Mouse (Mus musculus) ovary, postnatal 10 days (tissue): ENCODE data around the gene Cep95.

Source experiments
- DNase-seq: peaks from one replicate; pipeline ENCODE4 v3.0.0; 2022; ENCODE audit warnings: low spot score

Gene Cep95

DNA sequence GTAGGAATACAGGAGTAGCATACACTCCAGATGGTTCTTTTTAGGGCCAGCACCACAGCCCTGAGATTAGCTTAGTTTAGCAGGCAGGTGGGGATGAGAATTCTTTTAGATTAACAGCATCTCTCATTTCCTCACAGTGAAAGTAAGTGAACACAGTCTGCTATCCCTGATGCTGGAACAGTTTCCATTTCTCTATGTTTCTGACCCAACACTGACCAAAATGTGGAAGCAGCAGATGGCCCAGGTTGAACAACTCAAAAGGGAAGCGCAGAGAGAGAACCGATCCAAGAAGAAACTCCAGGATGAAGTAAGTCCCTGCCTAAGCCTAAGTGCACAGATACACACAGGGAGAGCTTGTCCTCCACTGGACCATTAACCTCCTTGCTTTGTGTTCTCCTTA is 26.3 kb downstream of the Cep95 start:
- no peak for DNase-seq

DNA sequence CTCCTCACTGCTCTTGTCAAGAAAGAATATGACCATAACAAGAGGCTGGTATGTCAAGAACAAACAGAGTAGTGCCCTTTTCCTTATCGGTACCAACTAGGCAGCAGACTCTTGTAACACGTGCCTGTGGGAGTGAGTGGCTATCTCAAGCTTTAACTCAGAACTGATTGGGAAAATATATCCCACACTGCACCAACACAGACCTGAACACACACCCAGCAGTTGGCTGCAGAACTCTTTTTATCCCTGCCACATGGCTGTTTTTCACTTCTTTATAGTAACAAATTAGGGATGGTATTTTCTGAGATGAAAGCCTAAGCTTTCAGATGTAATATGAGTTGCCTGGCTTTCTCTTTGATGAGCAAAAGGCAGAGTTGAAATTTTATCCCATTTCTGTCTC is 26.7 kb downstream of the Cep95 start:
- no peak for DNase-seq

DNA sequence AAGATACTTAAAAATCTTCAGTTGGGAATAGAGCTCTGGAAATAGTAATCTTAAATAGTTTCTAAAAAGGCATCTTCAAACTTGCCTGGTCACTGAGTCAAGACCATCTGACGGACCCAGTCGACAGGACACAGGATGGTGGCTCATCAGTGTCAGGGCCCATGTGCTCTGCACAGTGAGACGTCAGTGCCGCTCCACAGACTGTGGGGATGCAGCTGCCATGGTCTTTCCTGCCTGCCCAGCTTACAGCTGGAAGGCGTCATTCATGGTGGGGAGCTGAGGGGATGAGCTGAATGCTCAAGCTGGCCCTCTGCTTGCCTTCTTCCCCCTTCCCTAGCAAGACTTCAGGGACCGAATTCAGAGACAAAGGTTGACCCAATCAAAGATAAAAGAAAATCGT is 27.3 kb downstream of the Cep95 start:
- no peak for DNase-seq

DNA sequence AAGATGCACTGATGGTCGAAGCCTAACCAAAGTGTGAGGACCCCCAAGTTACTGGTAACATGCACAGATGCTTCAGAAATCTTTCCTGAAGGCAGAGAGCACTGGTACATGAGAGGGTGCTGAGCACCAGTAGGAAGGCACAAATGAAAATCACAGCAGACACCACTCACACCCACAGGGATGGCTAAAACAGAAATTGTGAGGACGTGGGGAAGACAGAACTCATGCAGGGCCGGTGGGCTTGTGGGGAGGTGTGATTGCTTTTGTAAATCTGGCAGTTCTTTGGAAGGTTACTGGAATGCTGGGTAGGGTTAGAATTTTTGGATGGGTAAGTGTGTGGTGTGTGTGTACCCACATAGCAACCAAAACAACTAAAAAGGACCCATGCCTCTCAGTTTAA is 28.1 kb downstream of the Cep95 start:
- no peak for DNase-seq

DNA sequence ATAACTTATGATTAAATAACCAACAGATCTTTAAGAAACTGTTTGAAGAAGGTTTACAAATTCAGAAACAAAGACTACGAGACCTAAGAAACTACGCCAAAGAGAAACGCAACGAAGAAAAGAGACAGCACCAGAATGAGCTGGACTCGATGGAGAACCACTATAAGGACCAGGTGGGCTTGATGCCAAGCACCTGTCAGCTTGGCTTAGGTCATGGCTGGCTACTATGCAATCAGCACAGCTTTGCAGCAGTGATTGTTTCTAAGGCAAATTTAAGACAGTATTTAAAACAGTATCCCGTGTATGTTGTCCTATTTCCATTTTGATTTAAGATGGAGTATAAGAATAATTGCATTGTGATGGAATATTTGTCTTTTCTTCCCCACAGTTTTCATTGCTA is 28.8 kb downstream of the Cep95 start:
- DNase-seq, result no peak

DNA sequence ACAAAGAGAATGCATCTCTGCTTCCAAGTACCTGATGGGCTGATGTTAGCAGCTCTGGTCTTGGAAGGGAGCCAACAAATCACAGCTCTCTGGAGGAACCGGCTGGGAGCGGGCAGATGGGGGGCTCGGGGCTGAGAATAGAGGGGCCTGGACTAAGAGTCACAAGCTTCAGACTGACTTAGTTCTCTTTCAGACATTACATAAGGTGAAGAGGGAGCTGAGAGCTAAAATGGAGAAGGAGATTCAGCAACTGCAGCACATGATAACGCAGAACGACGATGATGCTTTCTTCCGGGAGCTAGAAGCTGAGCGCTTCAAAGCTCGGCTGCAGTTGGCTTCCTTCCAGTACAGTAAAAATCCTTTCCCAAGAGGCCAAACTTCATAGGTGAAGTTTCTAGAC is 29.3 kb downstream of the Cep95 start:
- no peak for DNase-seq

DNA sequence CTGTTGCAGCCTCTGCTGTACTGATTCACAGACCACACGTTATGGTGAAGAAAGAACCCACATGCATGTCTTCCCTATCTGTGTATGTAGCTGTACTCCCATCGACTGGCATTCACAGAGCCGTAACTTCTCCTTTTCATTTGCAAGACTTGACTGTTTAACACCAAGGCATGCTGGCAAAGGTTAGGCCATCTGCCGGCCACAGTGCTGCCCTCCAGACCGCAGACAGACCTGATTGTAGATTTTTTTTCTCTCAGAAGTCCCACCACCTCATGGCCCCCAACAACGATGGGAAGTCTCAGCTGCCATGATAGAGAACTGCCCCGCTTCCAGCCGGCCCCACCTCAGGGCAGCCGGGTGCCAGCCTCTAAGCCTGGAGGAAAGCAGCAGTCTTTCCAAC is 30.5 kb downstream of the Cep95 start:
- DNase-seq, result no peak

DNA sequence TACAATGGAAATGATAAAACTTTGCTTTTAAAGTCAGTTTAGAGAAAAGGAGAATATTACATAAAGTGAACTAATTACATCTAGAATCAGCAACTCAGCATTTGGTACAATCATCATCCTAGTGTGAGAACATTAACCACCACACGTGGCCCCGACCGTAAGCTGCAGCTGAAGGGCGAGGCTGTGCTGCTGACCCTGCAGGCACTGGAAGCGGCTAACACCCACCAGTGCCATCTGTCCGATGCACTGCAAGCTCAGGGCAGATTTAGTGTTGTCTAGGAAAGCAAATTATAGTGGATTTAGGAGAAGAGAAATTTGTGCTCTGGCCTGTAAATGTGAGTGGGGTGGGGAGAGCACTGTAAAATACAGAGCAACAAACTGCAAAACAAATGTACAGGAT is 31.2 kb downstream of the Cep95 start:
- no peak for DNase-seq

DNA sequence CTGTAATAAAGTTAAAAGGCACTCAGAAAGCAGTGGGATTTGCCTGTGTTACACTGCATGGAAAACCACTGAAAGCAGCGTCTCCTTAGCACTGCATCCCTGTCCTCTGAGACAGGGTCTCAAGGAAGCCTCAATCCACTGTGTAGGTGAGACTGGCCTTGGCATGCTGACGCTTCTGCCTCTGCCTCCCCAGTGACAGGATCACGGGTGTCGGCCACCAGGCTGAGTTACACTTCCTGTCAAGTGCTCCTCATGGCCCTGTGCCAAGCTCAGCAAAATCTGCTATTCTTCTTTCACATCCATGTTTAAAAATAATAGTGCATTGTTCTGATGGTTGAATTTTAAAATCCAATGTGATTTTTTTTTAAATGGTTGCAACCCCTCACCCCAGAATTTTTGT is 31.9 kb downstream of the Cep95 start:
- DNase-seq, result no peak

DNA sequence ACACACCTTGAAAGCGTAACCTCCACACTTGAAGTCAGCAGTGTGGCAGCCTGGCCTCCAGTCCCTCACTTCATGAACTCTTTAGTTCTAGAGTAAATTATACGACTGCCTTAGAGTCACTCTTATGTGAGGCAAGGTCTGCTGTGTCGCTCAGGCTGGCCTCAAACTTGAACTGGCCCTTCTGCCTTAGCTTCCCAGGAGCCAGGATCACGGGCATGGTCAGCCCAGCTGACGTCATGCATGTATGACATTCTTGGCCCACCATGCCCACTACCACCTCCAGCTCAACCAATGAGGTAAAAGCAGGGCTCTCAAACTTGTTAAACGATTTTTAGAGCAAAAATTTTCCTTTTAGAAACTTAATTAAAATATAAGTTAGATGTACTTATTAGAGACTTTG is 32.3 kb downstream of the Cep95 start:
- DNase-seq, result no peak

DNA sequence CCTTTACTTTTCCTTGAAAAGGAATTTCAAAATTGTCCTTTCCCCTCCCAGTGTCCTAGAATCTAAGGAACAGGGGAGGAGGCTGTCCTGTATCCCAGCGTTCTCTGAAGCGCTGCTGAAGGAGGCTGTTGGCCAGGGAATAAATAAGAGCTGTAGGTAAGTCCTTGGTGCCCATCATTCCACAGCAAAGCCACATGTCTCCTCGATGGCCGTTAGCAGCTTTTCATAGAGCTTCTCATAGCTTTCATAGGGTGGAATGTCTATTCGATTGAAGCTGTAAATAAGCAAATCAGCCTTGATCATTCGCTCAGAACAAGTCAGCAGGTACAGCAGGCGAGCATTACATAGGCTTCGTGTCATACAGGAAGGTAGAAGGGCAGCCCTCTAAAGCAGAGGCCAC is 33.4 kb downstream of the Cep95 start:
- DNase-seq, result no peak

DNA sequence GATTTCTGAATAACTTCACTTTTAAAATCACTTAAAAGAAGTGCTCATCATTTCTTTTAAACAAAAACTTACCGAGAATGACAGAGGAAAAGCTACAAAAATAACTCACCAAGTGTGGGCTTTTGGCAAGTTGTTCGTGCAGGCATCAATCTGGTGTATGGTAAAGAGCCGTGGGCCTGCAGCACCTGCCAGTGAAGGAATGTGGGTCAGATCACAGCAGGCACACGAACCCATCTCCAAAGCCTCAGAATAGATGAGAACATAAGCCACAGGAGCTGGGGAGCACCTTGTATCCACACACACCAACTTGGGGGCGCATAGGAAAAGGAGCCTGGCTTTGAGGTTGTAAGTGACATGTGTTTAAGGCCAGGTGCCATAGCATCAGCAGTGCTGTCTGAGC is 33.9 kb downstream of the Cep95 start:
- no peak for DNase-seq

DNA sequence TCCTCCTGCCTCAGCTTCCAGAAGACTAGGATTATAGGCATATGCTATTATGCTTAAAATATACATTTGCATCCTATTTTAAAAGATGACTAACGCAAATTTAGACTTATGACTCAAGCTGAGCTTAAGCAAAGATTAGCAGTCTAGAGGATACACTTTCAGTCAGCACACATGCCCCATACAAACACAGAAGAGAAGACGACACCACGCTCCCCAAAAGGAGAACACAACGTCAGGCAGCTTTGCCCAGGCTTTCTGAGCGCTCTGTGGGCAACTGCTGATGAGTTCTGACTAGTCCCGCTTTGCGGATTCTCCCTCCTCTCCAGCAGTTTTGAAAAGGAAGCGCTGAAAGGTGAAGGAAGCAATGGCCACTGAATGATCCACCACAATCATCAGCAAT is 34.7 kb downstream of the Cep95 start:
- no peak for DNase-seq

DNA sequence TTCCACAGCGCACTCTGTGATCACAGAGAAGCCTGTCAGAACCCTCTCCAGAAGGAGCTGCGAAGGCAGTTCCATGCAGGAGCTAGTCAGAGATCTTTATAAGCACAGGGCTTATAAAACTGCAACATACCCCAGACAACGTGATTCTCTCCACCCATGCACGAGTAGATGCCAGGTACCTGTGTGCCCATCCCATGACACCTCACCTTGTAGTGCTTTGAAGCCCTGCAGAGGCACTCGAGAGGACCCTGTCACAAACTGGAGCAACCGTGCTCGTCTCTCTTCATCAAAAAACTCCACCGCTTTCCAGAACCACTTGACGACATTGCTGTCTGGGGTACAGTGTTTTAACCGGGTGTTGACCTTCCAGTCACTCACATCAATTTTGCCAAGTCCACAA is 35.4 kb downstream of the Cep95 start:
- DNase-seq, result no peak

DNA sequence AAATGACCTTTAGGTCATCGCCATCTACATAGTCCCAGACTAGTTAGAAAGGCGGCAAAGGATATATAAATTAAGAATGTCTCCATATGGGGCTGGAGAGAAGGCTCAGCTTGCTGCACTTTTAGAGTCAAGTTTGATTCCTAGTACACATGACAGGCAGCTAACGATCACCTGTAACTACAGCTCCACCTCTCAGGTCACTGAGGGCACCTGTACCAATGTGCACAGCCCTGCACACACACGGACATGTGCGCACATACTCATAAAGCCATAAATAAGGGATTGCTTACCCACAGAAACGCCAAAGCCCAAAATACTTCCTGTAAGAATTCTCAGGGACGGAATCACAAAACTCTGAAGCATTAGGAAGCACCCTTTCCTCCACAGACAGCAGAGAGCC is 39.0 kb downstream of the Cep95 start:
- no peak for DNase-seq

DNA sequence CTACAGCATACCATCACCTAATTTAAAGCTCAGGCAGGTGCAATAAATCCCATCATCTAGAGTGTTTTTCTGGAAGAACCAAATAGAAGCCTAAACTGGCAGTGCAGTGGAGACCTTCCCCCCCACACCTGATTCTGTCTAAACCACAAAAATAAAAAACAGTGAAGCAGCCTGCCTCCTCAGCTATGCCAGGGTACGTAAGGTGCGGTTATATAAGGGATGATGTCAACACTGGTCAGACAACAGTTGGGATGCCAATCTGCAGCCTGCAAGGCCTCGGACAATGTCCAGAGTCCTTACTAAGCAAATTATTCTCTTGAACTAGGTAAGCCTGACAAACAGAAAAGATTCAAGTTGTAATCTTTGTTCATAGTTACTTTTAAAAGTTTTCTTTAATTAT is 53.0 kb downstream of the Cep95 start:
- no peak for DNase-seq

DNA sequence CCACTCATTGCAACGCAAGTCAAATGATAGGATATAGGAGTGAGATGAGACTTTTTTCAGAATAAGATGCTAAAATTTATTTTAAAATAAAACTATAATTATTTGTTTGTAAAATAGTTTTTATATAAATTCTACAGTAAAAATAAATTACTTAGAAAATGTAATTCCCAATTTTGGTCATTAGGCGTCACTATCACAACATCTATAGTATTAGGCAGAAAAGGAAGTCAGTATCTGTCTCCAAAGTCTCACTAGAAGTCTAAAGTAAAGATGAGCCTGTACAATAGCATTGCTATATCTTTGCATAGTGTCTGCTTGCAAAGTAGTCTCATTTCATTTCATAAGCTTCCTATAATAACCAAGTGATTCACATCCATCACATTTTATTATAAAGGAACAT is 62.4 kb downstream of the Cep95 start:
- no peak for DNase-seq
